Mouse (Mus musculus) megakaryocyte, embryonic 14.5 days (primary cell): ENCODE results near the gene Flcn.

Experiments
- FLI1 ChIP-seq: IDR thresholded peaks from 2 replicates; pipeline ENCODE4 v1.6.1; 2012; ENCODE audit warnings: low read length, inconsistent platforms, mixed read lengths
- GATA1 ChIP-seq: IDR thresholded peaks from 3 replicates; pipeline ENCODE4 v1.6.1; 2012; ENCODE audit warnings: mixed read lengths, low read length, inconsistent platforms, borderline replicate concordance

DNA sequence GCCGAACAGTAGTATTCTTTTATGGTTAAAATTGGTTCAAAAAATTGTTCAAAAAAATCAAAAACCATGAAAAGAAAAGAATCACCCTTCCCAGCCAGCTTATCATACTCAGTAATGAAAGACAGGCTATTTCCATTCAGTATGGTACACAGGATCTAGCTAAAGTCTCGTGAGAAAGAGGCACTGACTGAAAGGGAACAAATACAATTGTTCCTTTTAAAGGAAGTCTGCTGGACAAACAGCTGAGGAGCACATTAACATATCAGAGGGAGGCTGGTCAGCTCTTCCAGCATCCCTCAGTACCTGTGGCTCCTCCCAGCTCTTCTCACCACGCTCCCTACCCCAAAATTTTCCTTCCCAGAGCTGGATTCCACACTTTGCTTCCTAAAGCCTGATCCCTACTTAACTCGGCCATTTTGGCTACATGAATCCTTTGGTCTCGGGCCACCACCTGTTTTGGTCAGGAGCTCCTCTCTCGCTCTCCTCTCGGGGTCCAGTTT lies 27.7 kb downstream of the Flcn start:
- TF ChIP-seq GATA1: no peak
- no peak for TF ChIP-seq FLI1
